14 mouse cellular contexts compared by ENCODE assay signal in genomic region chr13:77048461-77048860, GRCm38 (mm10).
DNase-seq lines count a peak whose midpoint lies in the region; ATAC-seq and TF ChIP-seq lines count a peak whose summit lies in the region.
"Had no signal": no experiment of that assay in that cellular context is flagged by ENCODE, and none has a peak within 500 bp of the region (broad histone marks: within the 10 kb centered on the region; RNA-seq: fewer than 3 reads in every experiment).

No protein-coding gene starts in this region.

- H3K27me3 ChIP-seq in forebrain, embryonic 13.5 days: no peaks in the 10 kb centered on the region
- no peaks in the 10 kb centered on the region for H3K27me3 ChIP-seq in forebrain, embryonic 11.5 days (ENCODE audit: control insufficient read depth, insufficient read depth, low read length)
- H3K27me3 ChIP-seq in lung, embryonic 14.5 days (ENCODE audit: insufficient read depth, low read length): no peaks in the 10 kb centered on the region
- H3K27me3 ChIP-seq: hindbrain, embryonic 15.5 days; liver, embryonic 12.5 days had no signal

- WGBS in forebrain, embryonic 13.5 days: 65% methylated on average over 1 of the region's 1 CpGs
- 98% methylated on average over 1 of the region's 1 CpGs for WGBS in forebrain, embryonic 11.5 days
- WGBS in lung, embryonic 14.5 days: 80% methylated on average over 1 of the region's 1 CpGs

- no peak overlapping the region for H3K9ac ChIP-seq in forebrain, embryonic 13.5 days
- H3K9ac ChIP-seq in forebrain, embryonic 11.5 days (ENCODE audit: low read length): no peak overlapping the region
- H3K9ac ChIP-seq in lung, embryonic 14.5 days: no peak overlapping the region
- H3K9ac ChIP-seq: hindbrain, embryonic 15.5 days; liver, embryonic 12.5 days had no signal

- no peak overlapping the region for H3K4me2 ChIP-seq in forebrain, embryonic 13.5 days
- H3K4me2 ChIP-seq in forebrain, embryonic 11.5 days (ENCODE audit: low read depth, low read length, severe bottlenecking): no peak overlapping the region
- no peak overlapping the region for H3K4me2 ChIP-seq in lung, embryonic 14.5 days
- H3K4me2 ChIP-seq: hindbrain, embryonic 15.5 days; liver, embryonic 12.5 days had no signal

- peak overlapping the region; percentile 80 for H3K27ac ChIP-seq in forebrain, embryonic 13.5 days
- no peak overlapping the region for H3K27ac ChIP-seq in forebrain, embryonic 11.5 days (ENCODE audit: low read depth, low read length)
- H3K27ac ChIP-seq in lung, embryonic 14.5 days (ENCODE audit: low read depth): peak overlapping the region; percentile 3; the same call in 1 of the 2 replicates
- H3K27ac ChIP-seq: heart, adult 2 months; hindbrain, embryonic 15.5 days; liver, embryonic 12.5 days had no signal

- peak; percentile 84 for ATAC-seq in forebrain, embryonic 13.5 days
- ATAC-seq in forebrain, embryonic 11.5 days (replicated peaks; ENCODE audit: low FRiP score): no peak
- ATAC-seq in lung, embryonic 14.5 days (ENCODE audit: insufficient read depth): no peak
- ATAC-seq: activated CD4-positive, CD25-positive, alpha-beta regulatory T cell, adult 4 months; liver, embryonic 12.5 days had no signal

- TF ChIP-seq CTCF in lung, embryonic 14.5 days (IDR thresholded peaks at IDR 0.05; ENCODE audit: low read depth): no peak

- H3K9me3 ChIP-seq in forebrain, embryonic 13.5 days (replicated peaks): no peaks in the 10 kb centered on the region
- no peaks in the 10 kb centered on the region for H3K9me3 ChIP-seq in forebrain, embryonic 11.5 days (ENCODE audit: control insufficient read depth, low read length)
- H3K9me3 ChIP-seq in lung, embryonic 14.5 days (ENCODE audit: low read depth, low read length): no peaks in the 10 kb centered on the region
- H3K9me3 ChIP-seq: G1E; hindbrain, embryonic 15.5 days; liver, embryonic 12.5 days had no signal

- peaks cover 10% of the 10 kb centered on the region for H3K4me1 ChIP-seq in forebrain, embryonic 13.5 days
- 0 out of 2 replicates have a peak, but pooled peaks cover 2% of the 10 kb centered on the region for H3K4me1 ChIP-seq in forebrain, embryonic 11.5 days (replicated peaks; ENCODE audit: control insufficient read depth, insufficient read depth, low read length)
- no peaks in the 10 kb centered on the region for H3K4me1 ChIP-seq in lung, embryonic 14.5 days (ENCODE audit: insufficient read depth)
- H3K4me1 ChIP-seq: liver, embryonic 12.5 days had no signal

- no peak overlapping the region for H3K4me3 ChIP-seq in forebrain, embryonic 13.5 days
- no peak overlapping the region for H3K4me3 ChIP-seq in forebrain, embryonic 11.5 days (ENCODE audit: low read depth, low read length)
- H3K4me3 ChIP-seq in lung, embryonic 14.5 days (ENCODE audit: low read depth, low read length): no peak overlapping the region
- H3K4me3 ChIP-seq: heart, adult 2 months; hindbrain, embryonic 15.5 days; liver, embryonic 12.5 days had no signal

- H3K36me3 ChIP-seq in forebrain, embryonic 13.5 days (ENCODE audit: poor library complexity, severe bottlenecking): no peaks in the 10 kb centered on the region
- H3K36me3 ChIP-seq in forebrain, embryonic 11.5 days (ENCODE audit: control insufficient read depth, insufficient read depth, low read length): no peaks in the 10 kb centered on the region
- no peaks in the 10 kb centered on the region for H3K36me3 ChIP-seq in lung, embryonic 14.5 days (ENCODE audit: insufficient read depth)
- H3K36me3 ChIP-seq: hindbrain, embryonic 15.5 days had no signal

- no peak for DNase-seq in forebrain, embryonic 11.5 days (ENCODE audit: low spot score)
- DNase-seq in lung, embryonic 14.5 days: peak; percentile 50
- DNase-seq in lung, postnatal 25 days (ENCODE audit: low spot score): no peak
- peak; percentile 30 to 62 for DNase-seq in cerebellum, postnatal 14 days
- peak; percentile 44 for DNase-seq in right cerebral cortex, postnatal 25 days
- DNase-seq in heart, postnatal 4 days: no peak
- DNase-seq in kidney, adult 11 months: no peak
- DNase-seq: heart, adult 2 months; thymus, postnatal 36 days had no signal

Comparison
In these comparisons a context has a peak if more than half of its experiments do, and no peak if none do; other contexts are left out.
1. DNase-seq: peak in lung, embryonic 14.5 days (single experiment), cerebellum, postnatal 14 days (2 of 2) and right cerebral cortex, postnatal 25 days (single experiment); none in forebrain, embryonic 11.5 days (single experiment), lung, postnatal 25 days (single experiment), heart, postnatal 4 days (single experiment) and kidney, adult 11 months (single experiment).